Comparison of ENCODE assay signal across 13 mouse cellular contexts in genomic region chr9:51735180-51736034, GRCm38 (mm10). TPM values are rescaled to one million over a fixed set of nuclear protein-coding genes. Genes with fewer than 3 reads are reported as not detected.
DNase-seq lines count a peak whose midpoint lies in the region; ATAC-seq lines count a peak whose summit lies in the region.
"Had no signal": no experiment of that assay in that cellular context is flagged by ENCODE, and none has a peak within 500 bp of the region (broad histone marks: within the 10 kb centered on the region; RNA-seq: fewer than 3 reads in every experiment).

No protein-coding gene starts in this region.

- H3K9ac ChIP-seq in hindbrain, embryonic 11.5 days (ENCODE audit: low read depth, low read length) = no peak overlapping the region
- H3K9ac ChIP-seq in liver, embryonic 16.5 days (ENCODE audit: low read depth, low read length) = no peak overlapping the region

- H3K9me3 ChIP-seq in hindbrain, embryonic 11.5 days (ENCODE audit: control insufficient read depth, low read length) = no peaks in the 10 kb centered on the region
- H3K9me3 ChIP-seq in liver, embryonic 16.5 days (replicated peaks; ENCODE audit: control insufficient read depth, low read length) = no peaks in the 10 kb centered on the region

- no peak overlapping the region for H3K4me2 ChIP-seq in hindbrain, embryonic 11.5 days (replicated peaks; ENCODE audit: low read depth, low read length)
- H3K4me2 ChIP-seq in liver, embryonic 16.5 days (ENCODE audit: low read depth, low read length) = no peak overlapping the region; the same call in 1 of the 2 replicates

- ATAC-seq in hindbrain, embryonic 11.5 days (ENCODE audit: low FRiP score) = no peak
- peak; percentile 80 for ATAC-seq in liver, embryonic 16.5 days (ENCODE audit: low read depth)
- no peak for ATAC-seq in megakaryocyte, adult 5-6 weeks (ENCODE audit: poor library complexity, severe bottlenecking)

- H3K27ac ChIP-seq in hindbrain, embryonic 11.5 days (ENCODE audit: low read depth, low read length) = no peak overlapping the region
- H3K27ac ChIP-seq in liver, embryonic 16.5 days (ENCODE audit: low read length) = 0 out of 2 replicates have a peak overlapping the region, but pooled peaks have one; percentile 22
- H3K27ac ChIP-seq: macrophage; stomach, postnatal 0 days had no signal

- 61% methylated on average over 9 of the region's 9 CpGs for WGBS in hindbrain, embryonic 11.5 days
- WGBS in liver, embryonic 16.5 days (ENCODE audit: insufficient replicate concordance) = 51% methylated on average over 9 of the region's 9 CpGs

- no peak overlapping the region for H3K4me3 ChIP-seq in hindbrain, embryonic 11.5 days (ENCODE audit: low read depth, low read length)
- H3K4me3 ChIP-seq in liver, embryonic 16.5 days (ENCODE audit: low read depth, low read length) = no peak overlapping the region

- DNase-seq in embryo, embryonic 10.5 days (ENCODE audit: low spot score) = peak; percentile 15
- DNase-seq in embryo, embryonic 10 days (ENCODE audit: low spot score) = no peak
- peak; percentile 85 for DNase-seq in adipocyte (ENCODE audit: low spot score)
- DNase-seq in hindbrain, embryonic 11.5 days (ENCODE audit: low spot score) = peak; percentile 13
- no peak for DNase-seq in urinary bladder, postnatal 4 days (ENCODE audit: low spot score in 2 of 2)
- DNase-seq in spleen, postnatal 4 days (ENCODE audit: low spot score in 2 of 2) = no peak
- DNase-seq: adrenal gland, postnatal 10 days; heart, postnatal 10 days; retina, postnatal 1 day had no signal

- no peaks in the 10 kb centered on the region for H3K4me1 ChIP-seq in hindbrain, embryonic 11.5 days (replicated peaks; ENCODE audit: control insufficient read depth, insufficient read depth, low read length)
- H3K4me1 ChIP-seq in liver, embryonic 16.5 days (ENCODE audit: control insufficient read depth, low read depth, low read length) = no peaks in the 10 kb centered on the region; the same call in 1 of the 2 replicates

- no peaks in the 10 kb centered on the region for H3K36me3 ChIP-seq in hindbrain, embryonic 11.5 days (ENCODE audit: control insufficient read depth, insufficient read depth, low read length)
- no peaks in the 10 kb centered on the region for H3K36me3 ChIP-seq in liver, embryonic 16.5 days (ENCODE audit: control insufficient read depth, insufficient read depth)

- H3K27me3 ChIP-seq in hindbrain, embryonic 11.5 days (ENCODE audit: control insufficient read depth, insufficient read depth, low read length) = no peaks in the 10 kb centered on the region
- H3K27me3 ChIP-seq in liver, embryonic 16.5 days (ENCODE audit: control insufficient read depth, insufficient read depth, low read depth, low read length) = no peaks in the 10 kb centered on the region

RNA-seq across cellular contexts. Expression of gene Arhgap20, which starts 29.7 kb away (rescaled TPM):
- polyA plus RNA-seq in hindbrain, embryonic 11.5 days (2014; fragmentation: Nextera tagmentation; extraction: Ambion mirVana) = 5.0 and 7.8 TPM in 2 replicates
- polyA plus RNA-seq in liver, embryonic 16.5 days (2015; fragmentation: Nextera tagmentation; extraction: Ambion mirVana) = 0.09 and 0.12 TPM in 2 replicates
- total RNA-seq in megakaryocyte, adult 5-6 weeks (2015) = not detected in 2 replicates
- total RNA-seq in megakaryocyte, adult 5-6 weeks (2017) = not detected in 2 replicates
- polyA plus RNA-seq: macrophage had no signal

Comparison
In these comparisons a context has a peak if more than half of its experiments do, and no peak if none do; other contexts are left out.
1. DNase-seq: peak in embryo, embryonic 10.5 days (single experiment), adipocyte (single experiment) and hindbrain, embryonic 11.5 days (single experiment); none in embryo, embryonic 10 days (single experiment), urinary bladder, postnatal 4 days (0 of 2) and spleen, postnatal 4 days (0 of 2).